Mouse (Mus musculus): Measurements from ENCODE around the gene Defb28.

Gene Defb28

GRCm38 (mm10) chr2:152569038-152569437, 51.0 kb downstream of the Defb28 start, which contains the start of gene Gm17416:
Gene Gm17416 (plus strand): TSS chr2:152569338.
- no peak for DNase-seq (ENCODE audit: low spot score in 2 of 2)

- no peak for DNase-seq (ENCODE audit: low spot score in 2 of 2)
Measured at GRCm38 (mm10) chr2:152569881-152570280, 51.8 kb downstream of the Defb28 start.

DNA sequence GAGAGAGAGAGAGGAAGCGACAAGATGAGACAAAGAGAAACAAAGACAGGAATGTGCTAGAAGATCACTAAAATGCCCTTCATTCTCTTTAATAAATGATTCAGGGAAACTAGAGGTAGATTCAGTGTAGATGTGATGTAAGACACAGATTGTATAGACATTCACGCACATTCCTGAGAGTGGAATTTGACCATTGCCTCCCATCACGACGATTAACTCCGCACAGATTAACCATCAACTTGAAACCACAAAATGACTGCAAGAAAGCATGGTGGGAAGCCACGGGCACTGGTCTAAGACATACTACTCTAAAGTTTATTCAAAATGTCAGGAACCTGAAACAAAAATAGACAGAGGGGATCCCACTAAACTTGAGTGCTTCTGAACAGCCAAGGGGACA, 52.3 kb downstream of the Defb28 start:
- no peak for DNase-seq (ENCODE audit: low spot score in 2 of 2)

All from spleen, postnatal 4 days (tissue).